Mouse (Mus musculus): ENCODE results near the gene Mx1.

Gene Mx1

DNA sequence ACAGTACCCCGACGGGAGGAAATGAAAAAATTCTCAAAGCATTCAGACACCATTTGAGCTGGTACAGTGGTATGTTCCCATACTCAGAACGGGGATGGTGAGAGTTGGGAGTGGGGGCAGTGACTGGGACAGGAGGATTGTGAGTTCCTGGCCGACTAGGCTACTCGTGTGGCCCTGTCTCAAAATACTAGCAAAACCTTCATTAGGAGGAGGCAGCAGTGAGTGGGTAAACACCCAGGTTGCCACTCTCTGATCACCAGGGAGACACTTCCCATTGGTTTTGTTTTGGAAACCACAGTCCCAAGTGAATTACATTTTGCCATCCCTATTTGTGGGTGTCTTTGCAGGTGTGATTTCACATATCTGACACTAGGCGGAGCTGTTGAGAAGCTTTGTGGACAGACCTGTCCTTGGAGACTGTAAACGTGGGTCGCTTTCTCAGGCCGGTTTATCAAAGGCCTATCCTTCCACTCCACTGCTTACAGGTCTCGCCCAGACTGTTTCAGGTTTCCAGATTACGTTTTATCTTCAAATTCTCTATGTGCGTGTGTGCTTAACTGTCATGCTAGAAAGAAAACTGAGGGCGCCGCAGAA, 18.9 kb downstream of the Mx1 start:
- in situ Hi-C loops (cut with MboI, MseI): loop anchor here (5.0 kb wide), 2 partner anchors 74 to 149 kb away; no protein-coding TSS in a partner anchor

DNA sequence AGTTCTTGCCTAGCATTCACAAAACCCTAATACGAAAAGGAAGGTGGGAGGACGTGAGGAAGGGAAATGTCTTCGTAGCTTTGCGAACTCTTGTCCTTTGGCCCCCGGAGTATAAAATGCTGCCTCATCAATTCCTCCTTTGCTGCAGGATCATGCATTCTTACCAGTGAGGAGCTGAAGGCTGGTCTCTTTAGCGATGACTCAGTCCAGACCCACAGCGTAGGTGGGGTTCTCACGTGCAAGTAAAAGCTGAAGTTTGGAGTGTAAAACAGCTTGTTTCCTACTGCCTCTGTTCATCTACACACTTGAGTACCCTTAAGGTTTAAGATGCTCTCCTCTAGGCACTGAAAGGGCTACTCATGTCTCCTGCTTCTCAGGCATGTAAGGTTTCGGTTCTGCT, 20.7 kb downstream of the Mx1 start:
- in situ Hi-C loops (cut with MboI, MseI): loop anchor here (5.0 kb wide), 2 partner anchors 75 to 150 kb away; no protein-coding TSS in a partner anchor

DNA sequence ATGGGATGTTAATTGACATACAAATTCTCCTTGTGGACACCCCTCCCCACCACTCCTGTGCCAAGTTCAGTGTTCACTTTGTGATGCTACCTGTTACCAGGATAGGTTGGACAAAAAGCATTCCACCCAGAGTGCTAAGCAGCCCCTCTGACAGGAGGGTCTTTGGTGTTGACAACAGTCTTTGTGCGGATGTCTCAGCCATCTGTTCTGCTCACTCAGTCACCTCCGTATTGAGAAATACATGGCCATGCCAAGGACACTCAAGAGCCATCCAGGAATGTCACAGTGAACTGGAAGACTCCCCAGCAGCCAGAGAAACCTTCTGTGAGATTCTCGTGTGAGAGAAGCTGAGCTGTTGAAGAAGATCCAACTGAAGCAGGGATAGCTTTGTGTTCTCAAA, 24.5 kb downstream of the Mx1 start:
- in situ Hi-C loops (cut with MboI, MseI): no loop called here

DNA sequence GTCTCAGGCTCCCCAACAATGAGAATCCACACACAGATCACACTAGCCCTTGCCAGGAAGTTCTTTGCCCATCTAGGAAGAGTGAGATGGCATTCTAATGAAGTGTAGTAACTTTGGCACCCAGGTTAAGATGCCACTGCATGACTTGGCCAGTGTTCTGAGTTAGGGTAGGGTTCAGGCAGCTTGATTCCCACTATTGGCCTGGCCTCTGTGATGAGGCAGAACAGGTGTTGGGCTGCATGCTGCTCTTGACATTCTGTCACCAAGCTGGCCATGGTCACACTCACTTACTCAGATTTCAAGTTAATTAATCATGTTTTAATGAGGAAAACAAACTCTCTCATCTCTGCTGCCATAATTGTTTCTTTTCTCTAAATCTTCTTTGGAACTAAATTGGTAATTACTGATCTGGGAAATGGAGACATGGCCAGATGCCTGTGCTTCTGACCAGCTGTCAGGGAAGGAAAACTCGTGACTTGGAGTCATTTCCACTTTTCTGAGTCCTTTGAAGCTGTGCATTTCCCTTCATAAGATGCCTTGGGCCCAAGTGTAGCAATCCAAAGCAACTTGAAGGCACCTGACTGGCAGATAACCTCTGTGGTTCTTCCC, 25.2 kb downstream of the Mx1 start:
- in situ Hi-C loops (cut with MboI, MseI): no loop called here

DNA sequence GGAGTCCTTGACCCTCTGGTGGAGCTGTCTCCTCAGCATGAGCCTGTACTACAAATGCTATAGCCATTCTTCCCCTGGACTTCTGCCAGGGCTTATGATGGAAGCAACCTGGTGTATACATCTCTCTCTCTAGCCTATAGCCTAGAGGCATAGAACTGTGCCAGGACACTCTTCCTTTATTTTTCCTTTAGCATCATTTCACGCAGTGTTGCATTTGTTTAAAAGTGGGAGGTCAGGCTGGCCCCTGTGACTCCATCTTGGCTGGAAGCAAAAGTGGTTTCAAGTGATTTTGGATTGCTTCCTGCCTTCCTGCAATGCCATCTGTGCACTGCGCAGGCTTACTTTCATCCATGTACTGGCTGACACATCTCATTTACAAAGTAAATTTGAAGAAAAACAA, 28.5 kb downstream of the Mx1 start:
- in situ Hi-C loops (cut with MboI, MseI): no loop called here

DNA sequence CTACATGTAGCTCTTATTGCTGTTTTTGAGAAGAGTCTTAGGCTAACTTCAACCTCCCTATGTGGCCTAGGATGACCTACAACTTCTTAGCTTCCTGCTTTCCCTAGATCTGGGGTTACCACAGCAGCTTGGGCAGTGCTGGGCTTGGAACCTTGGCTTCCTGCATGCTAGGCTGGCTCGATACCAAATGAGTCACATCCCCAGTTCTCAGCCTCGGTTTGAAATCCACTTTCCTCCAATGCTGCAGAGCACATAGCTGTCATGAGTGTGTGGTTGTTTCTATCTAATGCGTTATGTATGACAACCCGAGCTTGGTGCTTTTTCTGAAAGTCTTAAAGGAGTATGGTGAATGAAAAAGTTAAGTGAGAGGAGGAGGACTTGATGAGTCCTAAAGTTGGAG, 31.4 kb downstream of the Mx1 start:
- in situ Hi-C loops (cut with MboI, MseI): no loop called here

DNA sequence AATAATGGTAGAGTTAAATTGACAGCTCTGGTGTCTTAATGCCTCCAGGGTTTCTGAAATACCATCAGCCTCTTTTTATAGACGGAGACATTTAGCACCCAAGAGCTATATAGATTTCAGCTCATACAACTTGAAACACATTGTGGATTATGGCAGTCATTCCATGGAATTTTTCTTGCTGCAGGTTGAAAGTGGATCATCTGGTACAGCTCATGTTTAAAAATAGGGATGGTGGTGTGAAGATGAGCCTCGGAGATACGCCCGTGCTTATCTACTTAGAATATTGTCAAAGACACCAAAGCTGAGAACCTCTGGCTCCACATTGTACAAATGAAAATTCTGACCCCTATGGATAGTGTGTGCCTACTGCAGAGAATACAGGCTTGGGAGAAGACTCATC, 32.6 kb downstream of the Mx1 start:
- in situ Hi-C loops (cut with MboI, MseI): no loop called here

DNA sequence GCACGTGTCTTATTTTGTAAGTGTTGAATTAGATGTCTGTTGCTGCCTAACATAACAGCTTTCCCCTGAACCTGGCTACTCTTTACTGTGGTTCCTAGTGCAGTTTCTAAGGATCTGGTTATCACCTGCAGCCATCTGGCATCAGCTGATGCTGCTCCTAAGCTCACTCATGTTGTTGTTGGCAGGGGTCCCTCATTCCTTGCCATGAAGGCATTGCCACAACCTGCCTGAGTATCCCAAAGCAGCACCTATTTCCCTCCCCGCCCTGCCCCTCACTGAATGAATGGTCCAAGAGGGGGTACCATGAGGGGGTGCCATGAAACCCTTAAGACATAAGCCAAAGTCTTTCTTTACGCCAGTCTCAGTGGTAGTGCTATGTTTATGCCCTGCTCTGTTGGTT, 34.7 kb downstream of the Mx1 start:
- in situ Hi-C loops (cut with MboI, MseI): no loop called here

DNA sequence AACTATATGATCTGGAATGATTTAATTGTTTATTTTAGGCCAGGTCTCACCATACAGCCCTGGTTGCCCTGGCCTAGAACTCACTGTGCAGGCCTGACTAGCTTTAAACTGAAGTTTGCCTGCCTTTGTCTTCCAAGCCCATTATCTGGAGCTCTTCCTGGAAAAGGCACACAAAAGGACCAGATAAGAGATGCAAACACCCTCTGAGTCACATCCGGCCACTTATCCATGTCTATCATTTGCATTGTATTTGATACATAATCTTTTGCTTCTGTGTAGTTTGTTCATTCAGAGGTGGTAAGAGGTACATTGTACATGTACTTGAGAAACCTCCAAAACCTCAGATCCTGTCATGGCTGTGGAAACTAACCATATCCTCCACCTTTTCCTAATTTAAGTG, 39.1 kb downstream of the Mx1 start:
- in situ Hi-C loops (cut with MboI, MseI): no loop called here

DNA sequence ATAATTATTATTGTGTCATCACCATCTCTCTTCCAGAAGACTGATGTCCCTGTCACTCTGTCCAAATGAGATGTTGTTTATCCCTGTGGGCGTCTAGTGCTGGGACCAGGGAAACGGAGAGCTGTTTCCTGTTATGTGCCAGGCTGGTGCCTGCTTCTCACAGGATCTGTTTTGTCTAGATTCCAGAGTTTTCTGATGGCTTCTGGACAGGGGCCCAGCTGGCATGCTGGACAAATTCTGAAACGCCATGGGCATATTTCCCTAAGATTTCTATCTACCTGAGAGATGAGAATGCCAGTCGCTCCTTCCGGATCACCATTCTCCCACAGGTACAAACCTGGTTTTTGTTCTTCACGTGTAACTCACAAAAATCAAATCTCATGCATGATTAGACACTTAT, 41.0 kb downstream of the Mx1 start:
- in situ Hi-C loops (cut with MboI, MseI): no loop called here

DNA sequence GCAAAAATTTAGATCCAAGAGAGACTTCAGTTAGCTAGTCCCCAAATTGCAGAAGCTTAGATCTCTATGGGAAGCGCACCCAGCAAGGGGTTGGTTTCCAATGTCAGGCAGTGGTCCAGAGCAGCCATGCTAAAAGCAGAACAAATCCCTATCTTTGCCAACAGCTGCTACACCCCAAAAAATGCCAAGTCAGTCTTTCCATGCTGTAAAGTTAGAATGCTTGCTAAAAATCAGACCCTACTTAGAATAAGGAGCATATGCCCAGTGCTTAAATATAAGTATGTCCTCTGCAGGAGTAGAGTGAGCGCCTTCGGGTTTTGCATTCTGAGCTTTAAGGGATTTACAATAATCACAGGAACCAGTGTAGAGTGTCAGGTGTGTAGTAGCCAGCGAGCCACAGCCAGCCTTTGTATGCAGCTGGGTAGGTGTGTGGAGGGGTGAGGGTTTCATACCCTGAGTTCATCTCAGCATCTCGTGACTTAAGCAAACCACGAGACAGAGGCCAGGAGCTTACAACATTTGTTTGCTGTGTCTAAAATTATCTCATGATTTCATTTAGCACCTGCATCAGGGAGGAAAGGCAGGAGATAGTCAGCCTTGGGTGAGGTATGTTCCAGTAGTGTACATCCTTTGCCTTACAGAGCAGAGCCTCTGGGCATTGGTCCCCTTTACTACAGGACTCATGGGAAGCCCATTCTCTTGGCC, 43.8 kb downstream of the Mx1 start:
- in situ Hi-C loops (cut with MboI, MseI): no loop called here

DNA sequence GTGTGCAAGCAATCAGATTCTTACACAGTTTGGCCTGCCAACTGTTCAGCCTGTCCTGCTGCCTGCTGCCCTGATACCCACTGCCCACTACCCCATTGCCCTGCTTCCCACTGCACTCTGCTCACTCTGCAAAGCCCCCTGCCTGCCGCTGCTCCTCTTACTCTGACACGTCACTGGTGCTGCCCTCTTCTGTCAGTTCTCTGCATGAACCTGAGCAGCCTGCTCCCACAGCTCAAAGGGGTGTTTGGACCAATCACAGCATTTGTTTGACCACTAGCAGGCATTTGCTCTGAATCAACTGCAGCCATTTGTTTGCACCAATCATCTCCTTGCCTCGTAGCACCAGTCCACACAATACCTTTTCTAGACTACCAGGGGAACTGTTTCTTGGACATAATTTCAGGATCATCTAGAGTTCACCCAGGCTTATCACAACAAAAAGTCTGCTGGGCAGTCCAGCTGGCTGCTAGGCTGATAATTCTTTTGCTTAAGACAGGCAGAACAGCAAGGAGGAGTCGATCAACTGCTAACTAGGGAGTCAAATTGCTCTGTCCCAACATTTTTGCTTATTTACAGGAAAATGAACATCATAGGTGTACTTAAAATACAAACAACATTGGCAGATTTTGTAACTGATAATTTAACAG, 44.7 kb downstream of the Mx1 start:
- in situ Hi-C loops (cut with MboI, MseI): no loop called here

DNA sequence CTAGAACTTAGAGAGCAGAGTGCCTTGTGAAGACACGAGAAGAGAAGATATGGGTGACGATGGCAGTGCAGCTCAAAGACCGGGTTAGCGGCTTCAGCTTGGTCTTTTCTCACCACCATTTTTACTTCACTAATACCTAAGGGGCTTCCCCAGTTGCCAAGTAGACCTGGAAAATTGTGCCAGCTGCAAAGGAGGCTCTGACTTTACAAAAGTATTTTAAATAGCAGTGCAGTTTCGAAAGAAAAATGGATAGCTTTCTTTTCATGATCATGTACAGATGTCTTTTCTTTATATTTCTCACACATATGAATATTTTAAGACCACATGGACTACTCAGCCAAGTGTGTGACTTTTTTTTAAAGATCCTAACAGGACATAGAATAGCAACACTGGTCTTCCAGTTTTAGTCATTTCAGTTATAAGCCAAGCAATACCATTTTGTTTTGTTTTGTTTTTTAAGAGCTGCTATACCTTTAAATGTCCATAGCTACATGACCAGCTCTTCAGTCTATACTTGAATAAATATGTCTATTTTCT, 57.2 kb downstream of the Mx1 start:
- in situ Hi-C loops (cut with MboI, MseI): no loop called here

DNA sequence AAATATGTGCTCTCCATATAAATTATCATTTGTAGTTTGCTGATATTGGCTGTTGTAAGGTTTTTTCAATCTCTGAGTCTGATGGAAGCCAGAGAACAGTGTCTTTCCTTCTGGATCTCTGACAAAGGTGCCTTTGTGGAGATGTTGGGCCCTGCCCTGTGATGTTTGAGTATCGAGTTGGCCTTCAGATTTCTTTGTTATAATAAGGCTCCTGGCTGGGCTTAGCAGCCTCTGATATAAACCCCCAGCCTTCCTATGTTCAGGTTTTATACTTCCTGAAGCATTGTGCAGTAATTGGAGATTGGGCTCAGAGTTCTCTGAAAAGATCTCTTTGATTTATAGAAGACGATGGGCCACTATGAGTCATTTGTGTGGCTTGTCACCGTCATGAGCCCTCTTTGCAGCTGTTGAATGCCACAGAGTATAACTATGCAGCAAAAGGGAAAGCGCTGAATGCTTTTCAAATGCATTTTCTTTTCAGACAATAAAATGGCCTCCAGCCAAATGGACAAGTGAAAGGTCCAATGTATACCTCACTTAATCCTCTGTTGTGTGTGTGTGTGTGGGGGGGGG, 60.4 kb downstream of the Mx1 start:
- in situ Hi-C loops (cut with MboI, MseI): no loop called here

DNA sequence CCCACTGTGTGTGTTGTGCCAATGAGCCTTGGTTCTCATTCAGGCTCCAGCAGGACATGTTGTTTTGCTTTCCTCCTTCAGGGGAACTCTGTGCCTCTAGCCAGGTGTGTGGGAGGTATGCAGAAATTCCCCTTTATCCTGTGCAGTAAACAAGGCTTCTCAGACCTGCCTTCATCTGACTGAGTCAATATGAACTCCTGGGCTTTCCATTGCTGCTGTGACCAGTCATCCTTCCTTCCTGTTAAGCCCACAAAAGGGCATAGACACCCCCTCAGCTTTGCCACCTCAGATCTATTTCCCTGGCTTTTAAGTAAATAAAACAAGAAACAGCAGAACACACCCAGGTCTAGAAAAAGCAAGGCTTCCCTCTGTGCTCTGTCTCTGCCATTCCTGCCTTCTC, 61.0 kb downstream of the Mx1 start:
- in situ Hi-C loops (cut with MboI, MseI): no loop called here

DNA sequence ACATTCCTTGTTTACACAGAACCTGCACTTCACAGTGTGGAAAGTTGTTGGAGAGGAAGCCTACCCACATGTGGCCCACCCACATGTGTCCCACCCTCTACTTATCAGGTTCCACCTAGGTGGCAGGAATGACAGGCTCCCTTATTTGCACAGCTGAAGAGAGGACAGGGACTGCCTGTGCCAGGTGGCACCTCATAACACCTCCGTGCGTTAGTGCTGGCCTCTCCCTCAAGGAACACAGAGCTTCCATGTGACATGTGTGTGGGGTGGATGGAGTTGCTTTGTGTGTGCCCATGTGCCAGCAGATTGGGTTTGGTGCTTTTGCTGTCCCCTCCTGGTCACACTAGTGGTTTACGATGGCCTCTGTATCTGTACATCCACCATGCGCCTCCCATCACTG, 62.7 kb downstream of the Mx1 start:
- in situ Hi-C loops (cut with MboI, MseI): no loop called here

DNA sequence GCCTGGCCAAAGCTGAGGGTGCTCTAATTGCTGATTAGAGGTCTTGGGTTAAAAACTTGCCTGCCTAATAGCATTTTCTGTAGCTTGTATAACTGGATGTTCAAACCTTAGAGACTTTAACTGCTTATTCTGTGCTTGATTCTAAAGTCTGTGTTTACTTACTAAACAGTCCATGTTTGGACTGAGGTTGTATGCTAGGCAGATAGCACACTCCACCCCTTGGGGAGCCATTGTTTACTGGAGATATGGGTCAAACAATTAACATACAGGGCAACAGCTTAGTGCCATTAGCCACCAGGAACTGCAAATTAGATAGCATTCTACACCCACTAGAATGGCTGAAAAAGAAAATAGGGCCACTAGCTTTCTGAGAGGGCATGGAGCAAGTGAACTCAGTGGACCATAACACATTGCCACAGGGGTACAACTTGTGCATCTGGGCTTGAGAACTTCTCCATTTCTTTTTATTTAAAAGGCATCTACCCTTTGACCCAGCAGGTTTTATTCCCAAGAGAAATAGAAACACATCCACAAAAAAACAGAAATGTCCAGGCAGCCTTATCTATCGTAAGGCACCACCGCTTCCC, 64.7 kb downstream of the Mx1 start:
- in situ Hi-C loops (cut with MboI, MseI): no loop called here

All from regulatory T cell (primary cell).